Mouse (Mus musculus) adrenal gland, adult (tissue): ENCODE data around the gene Mex3b.

ENCODE experiments used
- DNase-seq, 2 experiments: peaks; one replicate each; pipeline ENCODE4 v3.0.0; 2022 to 2023; ENCODE audit warnings: low spot score in 1 of 2; ENCODE audit not compliant: inconsistent age in 2 of 2

Gene Mex3b

GRCm38 (mm10) chr7:82911501-82911900, 44.4 kb downstream of the Mex3b start:
- DNase-seq, result no peak

- no peak for DNase-seq
Observed at GRCm38 (mm10) chr7:82914297-82914696, 47.2 kb downstream of the Mex3b start.
